Mouse (Mus musculus) urinary bladder, postnatal 4 days (tissue): ENCODE measurements around the gene Lrrc43.
"Not testable (repeated sequence)": the region's sequence is repeated elsewhere in the genome, so short reads cannot be mapped to it uniquely, and the experiment has no call there.

ENCODE experiments used
- DNase-seq, 2 experiments: peaks; one replicate each; pipeline ENCODE4 v3.0.0; 2021 to 2022; ENCODE audit warnings: low spot score in 2 of 2

The Lrrc43 gene

GRCm38 (mm10) chr5:123489112-123489785 lies at the start of gene Lrrc43, which contains the start of gene Il31:
Gene Lrrc43 (plus strand): TSS chr5:123489305.
Gene Il31 (minus strand): TSS chr5:123489489.
- DNase-seq = no peak

GRCm38 (mm10) chr5:123439312-123439711 lies 49.8 kb upstream of the Lrrc43 start:
- DNase-seq = no peak

GRCm38 (mm10) chr5:123439941-123440340 lies 49.2 kb upstream of the Lrrc43 start:
- no peak for DNase-seq

GRCm38 (mm10) chr5:123440664-123441063 lies 48.4 kb upstream of the Lrrc43 start:
- no peak for DNase-seq

- no peak for DNase-seq
These were observed 46.8 kb upstream of the Lrrc43 start for GRCm38 (mm10) chr5:123442283-123442682.

- DNase-seq = peak; percentile 47 to 72
These were observed 45.0 kb upstream of the Lrrc43 start for GRCm38 (mm10) chr5:123444069-123444468.

- no peak for DNase-seq
These were observed 44.2 kb upstream of the Lrrc43 start for GRCm38 (mm10) chr5:123444849-123445334.

- DNase-seq = no peak
These were observed 37.2 kb upstream of the Lrrc43 start for GRCm38 (mm10) chr5:123451886-123452285.

GRCm38 (mm10) chr5:123461420-123461819 lies 27.7 kb upstream of the Lrrc43 start:
- DNase-seq = no peak

- no peak for DNase-seq
These were observed 24.5 kb upstream of the Lrrc43 start for GRCm38 (mm10) chr5:123464638-123465037.

GRCm38 (mm10) chr5:123470784-123471400 lies 18.2 kb upstream of the Lrrc43 start:
- DNase-seq = no peak

GRCm38 (mm10) chr5:123473817-123474216 lies 15.3 kb upstream of the Lrrc43 start:
- no peak for DNase-seq

GRCm38 (mm10) chr5:123487659-123488395 lies 1.3 kb upstream of the Lrrc43 start:
- no peak for DNase-seq

- DNase-seq = no peak
These were observed 830 bp downstream of the Lrrc43 start for GRCm38 (mm10) chr5:123489935-123490334.

- no peak for DNase-seq
These were observed 10.6 kb downstream of the Lrrc43 start for GRCm38 (mm10) chr5:123499717-123500116.

- no peak for DNase-seq
These were observed 12.9 kb downstream of the Lrrc43 start for GRCm38 (mm10) chr5:123501973-123502372.

- peak; percentile 70 to 81 for DNase-seq
These were observed 19.0 kb downstream of the Lrrc43 start for GRCm38 (mm10) chr5:123507936-123508723.

GRCm38 (mm10) chr5:123508921-123509320 lies 19.8 kb downstream of the Lrrc43 start:
- no peak for DNase-seq

GRCm38 (mm10) chr5:123510160-123510559 lies 21.1 kb downstream of the Lrrc43 start, which contains the start of gene B3gnt4:
Gene B3gnt4 (plus strand): TSS chr5:123510460.
- no peak for DNase-seq

GRCm38 (mm10) chr5:123511426-123511825 lies 22.3 kb downstream of the Lrrc43 start:
- DNase-seq = not testable (repeated sequence)

- no peak for DNase-seq
These were observed 23.0 kb downstream of the Lrrc43 start for GRCm38 (mm10) chr5:123512102-123512501.

GRCm38 (mm10) chr5:123514871-123515270 lies 25.8 kb downstream of the Lrrc43 start:
- no peak for DNase-seq
